Mouse (Mus musculus) spleen, adult 2 months (tissue): ENCODE data around the gene Megf6. TPM values are rescaled to one million over a fixed set of nuclear protein-coding genes. Genes with fewer than 3 reads are reported as not detected.

Source experiments
- DNase-seq, 2 experiments: peaks; one replicate each; pipeline versions ENCODE4 v3.0.0 to v3.0.0-alpha.2; 2012 to 2021; ENCODE audit warnings: low spot score in 2 of 2, low read depth in 1 of 2
- H3K27ac ChIP-seq: fragments of 200-500 bp; 2 replicates; pipeline ENCODE4 v1.5.1; 2012; ENCODE audit warnings: low read length, inconsistent platforms; ENCODE audit not compliant: insufficient read depth
- H3K27me3 ChIP-seq: fragments of 200-500 bp; 2 replicates; pipeline ENCODE4 v1.6.1; 2012; ENCODE audit warnings: mild to moderate bottlenecking, moderate library complexity, low read length, inconsistent platforms; ENCODE audit not compliant: control insufficient read depth, insufficient read depth
- H3K36me3 ChIP-seq: fragments of 200-500 bp; 2 replicates; pipeline ENCODE4 v1.6.1; 2012; ENCODE audit warnings: mild to moderate bottlenecking, low read length, inconsistent platforms; ENCODE audit not compliant: control insufficient read depth, insufficient read depth
- H3K4me1 ChIP-seq: fragments of 200-500 bp; 2 replicates; pipeline ENCODE4 v1.6.1; 2011; ENCODE audit warnings: inconsistent platforms; ENCODE audit not compliant: control insufficient read depth, insufficient read depth, insufficient read length
- H3K4me3 ChIP-seq: fragments of 200-500 bp; 2 replicates; pipeline ENCODE4 v1.5.1; 2011; ENCODE audit warnings: mild to moderate bottlenecking, inconsistent platforms; ENCODE audit not compliant: insufficient read depth, insufficient read length; ENCODE audit errors: extremely low read depth
- CTCF ChIP-seq: fragments of 200-500 bp; IDR thresholded peaks from 2 replicates; pipeline ENCODE4 v1.5.1; 2011; ENCODE audit warnings: mild to moderate bottlenecking, inconsistent platforms; ENCODE audit not compliant: insufficient read depth, insufficient read length, insufficient replicate concordance; ENCODE audit errors: extremely low read depth
- POLR2A ChIP-seq: fragments of 200-500 bp; IDR thresholded peaks from 2 replicates; pipeline ENCODE4 v1.6.1; 2011; ENCODE audit warnings: low read depth, low read length, inconsistent platforms
- WGBS: fragments of 180-500 bp; shearing (Covaris S2); methylation state at CpG from one replicate; pipeline ENCODE4 v1.1.7; 2018; 5-methylcytosine and 5-hydroxymethylcytosine counted together
- polyA plus RNA-seq: library from polyadenylated mRNA; depleted of rRNA; stranded (reverse); fragments of >200 nt; gene quantifications from 2 replicates; pipeline ENCODE4 v1.2.3, GENCODE M21; 2012

The Megf6 gene
- polyA plus RNA-seq, 1 experiment, result 7.4 TPM

DNA sequence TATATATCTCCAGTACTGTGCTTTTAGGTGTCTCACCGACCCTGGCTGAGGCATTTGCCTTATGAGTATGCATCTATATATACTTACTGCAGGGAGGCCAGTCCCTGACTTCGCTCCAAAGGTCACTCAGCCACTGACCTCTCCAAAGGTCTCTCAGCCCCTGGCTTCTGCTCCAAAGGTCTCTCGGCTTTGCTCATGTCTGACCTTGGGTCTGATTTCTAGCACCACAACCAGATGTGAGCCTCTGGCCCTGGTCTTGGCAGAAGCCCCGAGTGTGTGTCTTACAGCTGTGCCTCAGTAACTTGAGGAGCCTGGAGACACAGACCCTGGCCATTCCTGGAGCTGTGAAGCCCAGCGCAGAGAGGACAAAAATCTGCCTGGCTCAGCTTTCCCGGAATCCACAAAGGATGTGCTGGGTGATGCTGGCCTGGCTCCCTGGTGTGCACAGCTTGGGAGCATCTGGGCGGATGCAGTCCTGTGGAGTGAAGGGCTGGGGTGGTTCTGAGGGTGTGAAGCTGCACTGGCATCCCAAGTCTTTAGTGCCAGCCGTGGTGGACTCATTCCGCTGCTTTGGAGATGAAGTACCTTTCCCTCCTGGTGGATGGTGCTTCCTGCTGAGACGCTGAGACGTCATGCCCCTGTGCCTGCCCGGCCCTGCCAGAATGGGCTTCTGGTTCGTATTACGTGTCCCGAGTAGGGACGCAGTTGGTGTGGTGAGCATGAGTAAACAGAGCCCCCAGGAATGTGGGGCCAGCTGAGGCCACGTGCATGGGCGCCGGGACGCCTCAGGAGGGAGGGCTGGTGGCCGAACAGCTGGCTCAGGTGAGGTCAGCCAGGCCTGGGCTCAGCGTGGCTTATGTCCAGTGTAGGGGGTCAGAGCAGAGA lies 76.9 kb downstream of the Megf6 start:
- Histone ChIP-seq H3K36me3 (no peaks in the 10 kb centered on the region), H3K27me3 (no peaks in the 10 kb centered on the region), H3K27ac (no peak overlapping the region), H3K4me3 (no peak overlapping the region), H3K4me1 (no peaks in the 10 kb centered on the region)
- TF ChIP-seq CTCF (no peak), POLR2A (no peak)
- no peak for DNase-seq
- WGBS, result 84% methylated on average over 22 of the region's 22 CpGs

DNA sequence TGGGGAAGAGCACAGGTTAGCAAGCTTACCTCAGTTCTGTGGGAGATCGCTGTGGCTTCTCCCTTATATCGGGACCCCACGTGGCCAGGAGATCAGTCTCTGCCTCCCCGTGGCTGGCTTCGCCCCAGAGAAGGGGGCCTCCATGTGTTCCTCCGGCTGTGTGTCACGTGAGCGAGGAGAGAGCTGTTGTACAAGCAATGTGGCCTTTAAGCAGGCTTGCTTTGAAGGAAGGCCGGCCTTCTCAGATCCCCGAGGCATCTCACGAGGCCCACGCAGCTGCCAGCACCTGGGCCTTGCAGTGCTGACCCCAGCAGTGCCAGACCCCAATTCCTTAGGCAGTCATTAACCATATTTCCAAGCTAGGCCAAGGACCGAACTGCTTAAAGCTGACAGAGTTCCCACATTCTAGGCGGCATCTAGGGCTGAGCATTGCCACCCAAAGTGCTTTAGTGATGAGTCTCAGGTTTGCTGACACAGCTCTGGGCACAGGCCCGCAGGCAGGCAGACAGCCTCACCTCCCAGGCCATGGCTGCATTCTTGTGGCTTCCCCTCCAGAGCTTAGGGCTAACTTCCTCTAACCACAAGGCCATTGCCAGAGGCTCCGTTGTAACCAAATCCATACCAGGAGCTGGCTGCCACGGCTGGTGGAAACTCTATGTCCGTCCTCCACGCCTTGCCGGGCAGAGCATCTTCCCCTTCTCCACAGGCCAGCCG lies 77.7 kb downstream of the Megf6 start:
- DNase-seq, result no peak
- no peak for TF ChIP-seq POLR2A
- no peak for TF ChIP-seq CTCF
- 71% methylated on average over 21 of the region's 21 CpGs for WGBS
- H3K27me3 ChIP-seq, result no peaks in the 10 kb centered on the region
- H3K4me1 ChIP-seq, result no peaks in the 10 kb centered on the region
- no peak overlapping the region for H3K4me3 ChIP-seq
- no peaks in the 10 kb centered on the region for H3K36me3 ChIP-seq
- no peak overlapping the region for H3K27ac ChIP-seq

DNA sequence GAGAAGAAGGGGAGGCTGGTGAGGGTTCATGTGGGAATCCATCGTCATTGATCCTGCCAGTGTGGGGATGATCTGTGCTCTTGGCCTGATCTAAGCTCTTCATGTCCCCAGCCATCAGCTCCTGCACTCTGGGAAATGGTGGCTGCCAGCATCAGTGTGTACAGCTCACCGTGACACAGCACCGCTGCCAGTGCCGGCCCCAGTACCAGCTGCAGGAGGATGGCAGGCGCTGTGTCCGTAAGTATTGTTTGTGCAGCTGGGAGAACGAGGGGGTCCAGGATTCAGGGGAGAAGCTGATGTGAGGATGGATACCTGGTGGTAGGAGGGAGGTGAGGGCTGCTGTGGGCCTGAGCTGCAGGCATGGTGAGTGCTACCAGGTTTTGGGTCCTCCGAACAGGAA lies 78.8 kb downstream of the Megf6 start:
- H3K4me1 ChIP-seq, result no peaks in the 10 kb centered on the region
- H3K4me3 ChIP-seq, result no peak overlapping the region
- no peak overlapping the region for H3K27ac ChIP-seq
- no peaks in the 10 kb centered on the region for H3K27me3 ChIP-seq
- 86% methylated on average over 8 of the region's 8 CpGs for WGBS
- H3K36me3 ChIP-seq, result no peaks in the 10 kb centered on the region
- DNase-seq, result no peak
- TF ChIP-seq CTCF, result no peak
- no peak for TF ChIP-seq POLR2A

DNA sequence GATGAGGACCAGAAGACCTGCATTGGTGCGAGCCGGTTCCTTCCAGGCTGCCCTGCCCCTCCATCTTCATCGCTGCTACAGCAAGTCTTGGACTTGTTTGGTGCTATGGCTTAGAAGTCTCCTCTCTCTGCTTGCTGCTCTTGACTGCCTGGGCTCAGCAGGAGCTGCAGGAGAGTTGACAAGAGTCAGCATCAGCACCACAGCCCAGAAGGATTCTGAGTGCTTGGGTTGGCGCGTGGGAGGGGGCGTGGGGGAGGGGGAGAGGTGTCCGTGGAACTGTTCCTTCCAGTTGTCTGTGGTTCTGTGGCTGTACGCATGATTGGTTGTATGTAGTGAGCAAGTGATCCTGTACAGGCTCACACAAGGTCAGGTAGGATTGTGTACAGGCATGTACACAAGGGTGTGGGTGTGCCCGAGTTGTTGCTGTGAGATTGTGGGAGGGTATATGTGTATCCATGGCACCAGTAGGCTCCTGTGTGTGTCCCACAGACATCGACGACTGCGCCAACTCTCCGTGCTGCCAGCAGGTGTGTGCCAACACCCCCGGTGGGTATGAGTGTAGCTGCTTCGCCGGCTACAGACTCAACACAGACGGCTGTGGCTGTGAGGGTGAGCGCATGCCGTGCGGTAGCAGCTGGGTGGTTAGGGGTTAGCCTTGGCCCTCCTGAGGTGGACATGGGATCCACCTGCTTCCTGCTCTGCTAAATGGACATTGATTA lies 82.2 kb downstream of the Megf6 start:
- H3K4me1 ChIP-seq, result no peaks in the 10 kb centered on the region
- no peaks in the 10 kb centered on the region for H3K27me3 ChIP-seq
- no peaks in the 10 kb centered on the region for H3K36me3 ChIP-seq
- no peak for DNase-seq
- WGBS, result 85% methylated on average over 20 of the region's 20 CpGs
- TF ChIP-seq CTCF (no peak), POLR2A (no peak)
- no peak overlapping the region for H3K27ac ChIP-seq
- no peak overlapping the region for H3K4me3 ChIP-seq

DNA sequence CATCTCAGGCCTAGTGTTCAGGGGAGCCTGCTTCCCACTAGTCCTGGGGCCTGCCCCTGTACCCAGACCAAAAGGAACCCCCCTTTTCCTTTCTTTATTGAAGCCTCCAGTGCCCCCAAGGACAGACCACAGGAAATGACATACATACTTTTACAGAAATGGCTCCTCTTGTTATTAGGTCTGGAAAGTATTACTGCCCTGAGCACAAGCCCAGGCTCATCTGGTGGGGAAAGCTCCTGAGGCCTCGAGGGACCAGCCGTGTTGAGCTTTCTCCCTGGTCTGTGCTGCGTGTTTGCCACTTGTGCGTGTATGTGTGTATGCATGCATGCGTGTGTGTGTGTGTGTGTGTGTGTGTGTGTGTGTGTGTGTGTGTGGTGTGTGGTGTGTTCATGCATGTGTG lies 90.2 kb downstream of the Megf6 start:
- no peak overlapping the region for H3K4me3 ChIP-seq
- H3K27me3 ChIP-seq, result no peaks in the 10 kb centered on the region
- no peak overlapping the region for H3K27ac ChIP-seq
- no peaks in the 10 kb centered on the region for H3K4me1 ChIP-seq
- WGBS, result 86% methylated on average over 5 of the region's 5 CpGs
- TF ChIP-seq POLR2A (no peak), CTCF (no peak)
- H3K36me3 ChIP-seq, result no peaks in the 10 kb centered on the region
- no peak for DNase-seq

DNA sequence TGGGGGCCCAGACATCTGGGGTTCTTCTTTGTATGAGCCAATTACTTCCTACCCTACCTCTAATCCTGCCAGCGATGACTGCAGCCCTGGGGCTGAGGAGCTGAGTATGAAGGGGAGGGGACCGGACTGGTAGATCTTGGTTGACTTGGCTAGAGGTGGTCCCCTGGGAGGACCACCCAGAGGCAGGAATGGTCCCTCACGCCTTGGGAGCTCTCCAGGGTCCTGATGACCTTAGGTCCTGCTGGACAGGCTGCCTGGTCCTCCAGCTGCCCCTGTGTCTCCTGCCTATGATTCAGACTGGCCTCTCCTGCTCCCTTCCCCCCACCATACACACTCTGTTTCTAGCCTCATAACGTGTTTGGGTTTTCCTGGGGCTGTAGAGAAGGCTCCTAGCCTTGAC lies 91.5 kb downstream of the Megf6 start:
- Histone ChIP-seq H3K4me3 (no peak overlapping the region), H3K27ac (no peak overlapping the region), H3K36me3 (no peaks in the 10 kb centered on the region), H3K27me3 (no peaks in the 10 kb centered on the region), H3K4me1 (no peaks in the 10 kb centered on the region)
- 64% methylated on average over 4 of the region's 4 CpGs for WGBS
- no peak for DNase-seq
- TF ChIP-seq POLR2A, result no peak
- TF ChIP-seq CTCF, result no peak
